Mouse (Mus musculus) cerebral cortex, adult 2 months (tissue): Measurements from ENCODE around the gene Dnajc28.

ENCODE experiments used
- WGBS: fragments of 180-500 bp; shearing (Covaris S2); methylation state at CpG from one replicate; pipeline ENCODE4 v1.1.7; 2018; 5-methylcytosine and 5-hydroxymethylcytosine counted together

The Dnajc28 gene

DNA sequence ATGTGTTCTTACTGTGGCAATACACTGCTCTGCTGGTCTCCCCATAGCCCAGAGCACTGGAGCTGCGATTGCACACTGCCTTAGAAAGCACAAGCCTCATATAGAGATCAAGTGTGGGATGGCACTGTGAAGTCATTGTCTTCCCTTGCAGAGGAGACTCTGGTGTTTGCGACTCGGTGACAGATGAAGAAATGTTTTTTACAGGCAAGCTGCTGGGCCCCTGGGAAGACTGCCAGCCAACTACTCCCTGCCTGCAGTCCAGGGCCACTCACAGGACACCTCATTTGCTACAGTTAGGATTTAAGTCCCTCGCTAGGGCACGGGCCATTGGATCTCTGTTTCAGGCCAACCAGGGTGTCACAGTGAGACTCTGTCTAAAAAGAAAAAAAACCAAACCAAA, 13.6 kb upstream of the Dnajc28 start:
- 45% methylated on average over 5 of the region's 5 CpGs for WGBS

DNA sequence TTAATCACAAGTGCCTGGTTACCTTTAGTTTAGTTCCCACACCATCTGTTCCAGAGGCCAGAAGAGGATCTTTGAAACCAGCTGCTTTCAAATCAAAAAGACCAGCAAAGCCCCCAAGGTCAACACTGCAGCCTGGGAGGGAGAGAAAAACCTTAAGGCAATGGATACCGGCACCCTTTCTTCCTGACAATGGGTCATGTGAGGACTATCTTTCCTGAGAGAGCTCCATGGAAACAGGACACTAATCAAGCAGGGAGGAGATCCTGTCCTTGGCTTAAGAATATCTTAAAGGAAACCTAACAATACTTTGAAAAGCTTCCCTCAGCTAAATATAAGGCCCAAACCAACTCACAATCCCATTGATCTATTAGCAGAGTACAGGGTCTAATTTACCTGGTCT, 11.8 kb upstream of the Dnajc28 start:
- 38% methylated on average over 1 of the region's 1 CpGs for WGBS

DNA sequence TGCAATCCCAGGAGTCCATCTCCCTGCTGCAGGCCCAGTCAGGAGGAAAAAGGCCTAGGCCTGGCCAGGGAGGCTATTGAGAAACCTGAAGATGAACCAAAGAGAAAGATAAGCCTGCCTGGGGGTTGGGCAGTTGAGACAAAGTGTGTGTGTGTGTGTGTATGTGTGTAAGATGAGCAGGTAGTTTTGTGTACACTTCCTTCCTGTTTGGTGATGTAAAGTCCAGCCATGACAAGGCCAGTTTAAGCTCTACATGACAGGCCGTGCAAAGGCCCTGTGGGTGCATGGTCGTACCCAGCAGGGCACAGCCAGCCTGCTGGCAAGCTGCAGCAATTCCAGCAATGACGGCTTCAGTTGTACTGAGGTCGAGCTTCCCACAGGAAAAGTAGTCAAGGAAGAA, 10.9 kb upstream of the Dnajc28 start:
- WGBS: 93% methylated on average over 4 of the region's 4 CpGs

DNA sequence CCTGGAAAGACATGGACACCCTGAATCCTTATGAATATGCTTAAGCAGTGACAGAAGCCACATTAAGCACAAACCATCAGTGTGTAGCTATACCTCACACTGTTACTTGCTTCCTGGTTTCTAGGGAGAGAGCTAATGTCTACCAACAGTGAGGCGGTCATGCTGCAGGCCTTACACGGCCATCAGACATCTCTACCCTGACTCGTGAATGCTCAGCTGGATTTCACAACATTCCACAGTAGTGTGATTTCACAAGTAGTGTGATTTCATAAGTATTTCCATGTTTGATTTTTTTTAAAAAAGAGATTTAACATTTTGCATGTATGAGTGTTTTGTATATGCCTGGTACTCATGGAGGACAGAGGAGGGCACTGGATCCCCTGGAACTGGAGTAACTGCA, 9.8 kb upstream of the Dnajc28 start:
- WGBS: 83% methylated on average over 3 of the region's 3 CpGs

DNA sequence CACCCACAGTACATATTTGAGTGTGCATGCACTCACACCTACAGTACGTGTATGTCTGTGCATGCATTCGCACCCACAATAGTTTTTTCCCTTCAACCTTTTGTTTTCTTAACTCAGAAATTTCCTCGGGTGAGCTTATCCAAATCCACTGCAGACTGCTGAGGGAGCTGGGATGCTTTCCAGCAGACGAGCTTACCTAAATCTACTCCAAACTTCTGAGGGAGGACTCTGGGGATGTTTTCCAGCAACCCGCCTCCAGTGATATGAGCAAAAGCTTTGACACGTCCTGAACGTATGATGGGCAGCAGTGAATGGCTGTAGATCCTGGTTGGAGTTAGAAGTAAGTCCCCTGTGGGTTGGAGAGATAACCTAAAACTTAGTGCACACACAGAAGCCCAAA, 9.0 kb upstream of the Dnajc28 start:
- WGBS: 44% methylated on average over 7 of the region's 7 CpGs

DNA sequence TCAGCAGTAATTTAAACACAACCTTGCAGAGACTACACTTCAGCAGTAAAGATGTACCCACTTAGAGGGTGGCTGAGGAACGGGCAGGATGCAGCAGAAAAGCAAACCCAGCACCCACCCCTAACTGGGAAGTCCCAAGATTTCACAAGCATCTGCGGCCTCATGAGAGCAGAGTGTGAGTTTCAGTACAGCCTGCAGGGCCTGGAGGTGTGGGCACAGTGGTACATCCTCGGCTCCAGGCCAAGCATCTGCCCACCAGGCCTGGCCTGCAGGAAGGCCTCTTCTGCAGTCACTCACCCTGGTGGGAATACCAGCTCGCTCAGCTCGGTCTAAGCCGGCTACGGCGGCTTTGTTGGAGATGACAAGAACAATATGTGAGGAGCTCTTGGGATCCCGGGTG, 4.2 kb upstream of the Dnajc28 start:
- 90% methylated on average over 9 of the region's 9 CpGs for WGBS

DNA sequence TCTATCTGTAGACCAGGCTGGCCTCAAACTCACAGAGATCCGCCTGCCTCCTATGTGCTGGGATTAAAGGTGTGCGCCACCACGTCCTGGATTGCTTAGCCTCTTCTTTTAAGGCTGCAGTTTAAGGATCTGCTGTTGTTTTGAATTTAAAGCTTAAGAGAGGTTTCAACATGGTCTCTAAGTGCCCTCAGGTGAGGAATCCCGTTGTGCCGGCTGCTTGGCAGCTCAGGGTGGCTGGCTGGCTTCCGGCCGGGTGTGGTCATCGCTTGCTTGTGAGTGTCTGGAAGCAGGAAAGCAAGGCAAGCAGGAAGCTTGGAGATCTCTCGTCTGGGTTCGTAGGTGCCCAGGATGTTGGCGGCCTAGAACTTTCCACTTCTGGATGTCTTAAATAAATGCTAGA, 2.2 kb upstream of the Dnajc28 start:
- 92% methylated on average over 11 of the region's 11 CpGs for WGBS

DNA sequence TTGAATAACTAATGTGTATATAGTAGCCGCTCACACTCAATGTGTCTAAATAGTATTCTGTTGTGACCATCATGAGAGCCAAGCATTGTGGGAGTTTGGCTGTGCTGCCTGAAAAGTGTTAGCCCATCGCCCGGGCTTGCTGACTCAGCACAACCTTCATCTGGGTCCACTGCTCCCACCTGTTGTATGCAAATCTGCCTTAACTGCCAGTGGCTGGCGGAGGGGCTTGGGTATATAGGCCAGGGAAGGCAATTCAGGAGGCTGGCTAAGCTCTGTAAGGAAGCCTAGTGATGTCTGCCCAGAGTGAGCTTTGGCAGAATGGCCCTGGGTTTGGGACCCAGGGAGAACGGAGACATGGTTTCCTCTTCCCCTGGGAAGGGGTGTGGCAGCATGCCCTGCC, 1.4 kb upstream of the Dnajc28 start:
- WGBS: 94% methylated on average over 5 of the region's 5 CpGs

DNA sequence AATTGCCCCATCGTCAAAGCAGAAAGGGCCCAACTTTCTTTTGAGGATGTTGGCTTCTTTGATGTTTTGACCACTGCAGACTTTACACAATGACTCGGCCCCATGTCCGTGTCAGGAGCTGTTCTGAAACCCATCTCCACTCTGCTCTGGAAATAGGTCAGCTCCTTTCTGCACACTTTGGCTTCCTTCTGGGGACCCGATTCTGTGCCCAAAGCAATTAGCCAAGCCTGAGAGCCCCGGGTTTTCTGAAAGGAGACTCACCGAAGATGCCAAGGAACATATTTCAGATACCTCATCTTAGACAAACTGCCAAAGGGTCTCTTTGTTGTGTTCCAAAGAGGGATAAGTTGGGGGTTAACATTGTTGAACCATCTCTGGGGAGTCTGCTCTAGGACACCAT, 4.3 kb downstream of the Dnajc28 start:
- 72% methylated on average over 6 of the region's 6 CpGs for WGBS

DNA sequence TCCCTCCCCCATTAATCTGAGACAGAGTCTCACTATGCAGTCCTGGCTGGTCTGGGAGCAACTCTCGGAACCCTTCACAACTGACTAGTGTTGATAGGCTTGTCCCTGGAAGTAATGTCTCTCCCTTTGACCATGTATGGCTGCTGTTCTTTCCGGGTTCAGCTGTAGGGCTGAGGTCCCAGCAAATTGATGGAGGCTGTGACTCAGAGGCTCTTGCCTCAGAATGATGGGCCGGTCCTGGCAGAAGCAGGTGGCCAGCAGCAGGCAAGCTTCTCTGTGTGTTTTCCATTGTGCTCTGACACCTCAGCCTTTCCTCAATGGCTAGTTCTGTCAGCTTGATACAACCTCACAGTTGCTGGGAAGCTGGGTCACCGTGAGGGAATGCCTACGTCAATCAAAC, 6.3 kb downstream of the Dnajc28 start:
- 75% methylated on average over 5 of the region's 5 CpGs for WGBS

DNA sequence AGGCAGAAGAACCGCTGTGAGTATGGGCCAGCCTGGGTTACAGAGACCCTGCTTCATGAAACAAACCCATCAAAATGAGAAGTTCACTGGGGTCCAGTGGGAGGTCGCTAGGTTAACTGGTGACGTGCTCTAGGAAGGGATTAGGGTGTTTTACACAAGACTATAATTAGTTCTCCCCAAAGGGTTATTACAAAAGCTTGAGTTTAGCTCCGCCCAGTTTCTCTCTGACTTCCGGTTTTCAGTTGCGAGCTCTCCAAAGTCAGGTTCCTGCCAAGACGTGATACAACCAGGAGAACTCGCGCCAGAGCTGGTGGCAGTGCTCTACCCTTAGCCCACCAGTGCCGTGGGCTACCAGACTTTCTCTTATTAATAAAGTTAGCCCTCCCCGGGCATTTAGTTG, 7.6 kb downstream of the Dnajc28 start:
- 66% methylated on average over 11 of the region's 11 CpGs for WGBS

DNA sequence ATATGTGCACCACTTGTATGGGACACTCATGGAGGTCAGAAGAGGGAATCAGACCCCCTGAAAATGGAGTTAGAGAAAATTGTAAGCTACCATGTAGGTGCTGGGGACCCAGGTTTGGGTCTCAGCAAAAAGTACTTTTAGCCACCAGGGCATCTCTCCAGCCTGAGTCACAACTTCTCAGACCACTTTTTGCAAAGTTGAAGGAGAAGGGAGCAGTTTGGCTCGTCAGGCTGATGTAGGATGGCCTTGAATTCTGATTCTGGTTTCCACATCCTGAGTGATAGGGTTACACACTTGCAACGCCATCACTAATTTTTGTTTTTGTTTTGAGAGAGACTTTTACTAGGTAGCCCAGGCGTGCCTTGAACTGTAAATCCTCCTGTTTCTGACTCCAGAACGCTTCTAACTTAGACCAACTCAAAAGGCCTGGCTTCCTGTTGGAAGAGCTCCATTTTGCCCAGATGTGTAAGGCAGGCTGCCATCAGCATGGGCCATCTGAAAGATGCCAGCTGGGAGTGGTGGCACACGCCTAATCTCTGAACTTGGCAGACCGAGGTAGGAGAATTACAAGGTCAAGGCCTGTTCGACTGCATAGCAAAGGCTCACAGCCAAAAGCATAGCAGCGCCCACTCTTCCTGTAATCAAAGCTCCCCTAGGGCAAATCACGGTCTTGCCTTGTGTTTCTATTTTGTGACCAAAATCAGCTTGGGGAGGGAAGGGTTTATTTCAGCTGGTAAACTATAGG, 9.2 kb downstream of the Dnajc28 start:
- 65% methylated on average over 9 of the region's 9 CpGs for WGBS

DNA sequence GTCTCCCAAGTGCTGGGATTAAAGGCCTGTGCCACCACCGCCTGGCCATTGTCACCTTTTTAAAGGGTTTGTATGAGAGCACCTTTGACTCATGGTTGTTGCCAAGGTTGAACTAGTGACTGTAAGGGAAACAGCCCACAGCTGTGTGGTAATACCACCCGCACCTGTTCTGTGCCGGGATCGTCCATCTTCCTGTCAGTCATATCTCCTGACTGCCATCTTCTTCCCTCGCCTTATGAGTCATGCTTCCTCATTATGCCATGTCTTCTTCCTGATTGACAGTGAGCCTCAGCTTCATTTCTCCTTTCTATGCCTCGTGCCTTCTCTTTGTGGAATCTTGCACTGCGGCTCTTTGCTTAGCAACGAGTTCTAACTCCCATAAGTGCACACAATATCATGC, 11.9 kb downstream of the Dnajc28 start:
- WGBS: 80% methylated on average over 8 of the region's 8 CpGs

DNA sequence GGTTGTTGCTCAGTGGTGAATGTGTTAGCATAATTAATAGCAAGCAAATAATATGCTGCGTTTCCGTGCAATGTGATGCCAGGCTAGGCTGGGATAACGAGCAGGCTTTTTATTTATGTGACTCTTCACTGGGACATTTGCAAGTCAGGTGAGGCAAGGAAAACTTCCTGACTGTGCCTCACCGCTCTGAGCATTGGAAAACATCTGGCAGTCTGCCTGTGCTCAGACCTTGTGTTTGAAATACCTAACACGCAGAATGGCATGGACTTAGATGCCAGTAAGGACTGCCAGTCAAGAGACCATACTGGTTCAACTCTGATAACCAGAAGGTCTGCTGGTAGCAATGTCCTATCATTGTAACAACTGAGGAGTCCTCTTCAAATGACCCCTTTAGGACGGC, 13.7 kb downstream of the Dnajc28 start:
- WGBS: 77% methylated on average over 6 of the region's 6 CpGs

DNA sequence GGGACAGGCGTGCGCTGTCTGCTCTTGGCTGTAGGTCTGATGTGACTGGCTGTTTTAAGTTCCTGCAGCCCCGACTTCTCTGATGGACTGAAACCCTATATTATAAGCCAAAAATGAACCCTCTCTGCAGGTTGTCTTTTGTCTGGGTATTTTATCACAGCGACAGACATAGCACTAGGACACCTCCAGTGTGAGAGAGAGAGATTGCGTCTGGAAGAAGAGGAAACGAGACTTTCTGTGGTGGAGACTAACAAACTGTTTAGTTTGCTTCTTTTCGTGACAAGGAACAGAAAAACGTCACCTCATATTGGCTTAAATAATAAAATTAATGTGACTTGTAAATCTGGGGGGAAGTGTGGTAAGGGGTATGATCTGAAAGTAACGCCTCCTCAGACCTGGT, 17.1 kb downstream of the Dnajc28 start:
- WGBS: 85% methylated on average over 9 of the region's 9 CpGs

DNA sequence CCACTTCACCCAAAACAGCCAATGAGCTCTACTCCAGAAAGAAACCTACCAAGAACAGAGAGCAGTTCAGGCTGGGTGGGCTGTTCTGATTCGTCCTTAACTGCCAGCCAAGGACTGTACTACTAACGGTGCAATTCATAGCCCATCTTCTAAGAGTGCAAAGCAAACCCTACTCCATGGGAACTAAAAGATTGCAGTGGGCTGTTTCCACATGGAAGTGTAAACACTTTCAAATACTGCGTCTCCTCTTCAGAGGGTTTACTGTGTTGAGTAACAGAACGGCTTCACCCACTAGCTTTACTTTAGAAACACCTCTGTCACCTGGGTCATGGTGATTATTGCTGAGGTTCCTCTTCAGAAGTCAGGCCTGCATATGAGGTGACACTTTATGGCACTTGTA, 17.7 kb downstream of the Dnajc28 start:
- 83% methylated on average over 4 of the region's 4 CpGs for WGBS

DNA sequence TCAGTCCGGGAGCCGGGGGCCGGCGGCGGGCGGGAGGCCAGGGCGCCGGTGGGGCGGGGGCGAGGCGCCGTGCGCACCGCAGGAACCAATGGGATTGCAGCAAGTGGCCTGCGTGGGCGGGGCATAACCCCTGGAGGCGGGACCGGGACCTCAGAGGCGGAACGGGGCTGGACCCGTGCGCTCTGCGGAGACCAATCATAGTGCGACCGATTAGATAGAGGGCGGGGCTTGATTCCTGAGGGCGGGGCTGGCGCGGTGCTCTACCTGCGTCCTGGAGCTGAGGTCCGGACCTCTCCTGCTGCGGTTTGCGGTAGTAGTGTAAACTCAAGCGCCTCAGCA, 21.2 kb downstream of the Dnajc28 start, which contains the start of gene Tmem50b:
Gene Tmem50b (minus strand): TSS at position 129 of the 339 bp plus-strand sequence.
- under 1% methylated on average over 34 of the region's 34 CpGs for WGBS

DNA sequence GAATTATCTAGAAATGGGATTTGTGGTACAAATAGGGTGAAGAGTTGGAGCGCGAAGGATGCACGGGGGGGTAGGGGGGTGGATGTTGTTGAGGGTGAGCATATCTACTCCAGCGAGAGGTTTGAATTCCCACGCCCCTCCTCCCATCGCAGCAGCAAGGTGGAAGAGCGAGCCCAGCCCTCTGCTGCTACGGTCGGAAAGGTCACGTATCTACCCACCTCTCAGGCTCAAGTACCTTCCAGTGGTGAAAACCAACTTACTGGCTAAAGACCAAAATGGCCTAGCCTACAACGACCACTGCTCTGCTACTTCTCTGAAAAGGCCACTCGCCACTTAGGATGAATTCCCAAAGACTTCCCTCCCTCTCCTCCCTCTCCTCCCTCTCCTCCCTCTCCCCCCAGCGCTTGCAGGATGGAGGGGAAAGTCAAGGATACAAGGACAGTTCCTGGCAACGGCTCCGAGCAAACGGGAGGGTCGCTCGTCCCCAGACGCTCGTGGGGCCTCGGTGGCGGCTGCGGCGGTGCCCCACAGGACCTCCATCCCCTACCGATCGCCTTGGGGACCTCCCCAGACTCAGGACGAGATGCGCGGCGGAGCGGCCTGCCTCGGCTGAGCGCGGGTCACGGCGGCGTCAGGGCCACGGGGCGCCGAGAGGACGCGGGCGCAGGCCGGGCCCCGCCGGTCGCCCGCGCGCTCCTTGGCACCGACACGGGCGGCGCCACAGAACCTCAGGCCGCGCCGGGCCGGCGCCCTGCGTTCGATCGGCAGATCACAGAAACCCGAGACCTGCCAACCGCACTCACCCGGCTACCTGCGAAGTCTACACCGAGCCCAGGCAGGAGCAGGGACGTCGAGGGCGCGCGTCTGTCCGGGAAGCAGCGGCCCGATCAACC, 21.8 kb downstream of the Dnajc28 start:
- WGBS: under 1% methylated on average over 75 of the region's 75 CpGs

DNA sequence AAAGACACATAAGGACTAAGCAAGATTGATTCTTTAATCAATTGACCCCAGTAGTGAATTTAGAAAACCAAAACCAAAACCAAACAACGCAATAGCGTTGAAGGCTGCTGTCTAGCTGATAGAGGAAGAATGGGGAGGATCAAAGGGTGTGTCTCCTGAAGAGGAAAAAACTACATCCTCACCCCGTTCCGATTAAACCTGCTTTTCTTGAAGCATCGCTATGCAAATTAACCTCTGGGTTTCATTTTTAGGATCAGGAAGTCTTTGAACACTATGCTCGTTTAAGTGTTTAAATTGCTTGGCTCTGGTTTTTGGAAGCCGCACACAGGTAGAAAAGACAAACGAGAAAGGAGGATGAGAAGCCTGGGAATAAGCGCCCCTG, 22.4 kb downstream of the Dnajc28 start:
- WGBS: 23% methylated on average over 9 of the region's 9 CpGs

DNA sequence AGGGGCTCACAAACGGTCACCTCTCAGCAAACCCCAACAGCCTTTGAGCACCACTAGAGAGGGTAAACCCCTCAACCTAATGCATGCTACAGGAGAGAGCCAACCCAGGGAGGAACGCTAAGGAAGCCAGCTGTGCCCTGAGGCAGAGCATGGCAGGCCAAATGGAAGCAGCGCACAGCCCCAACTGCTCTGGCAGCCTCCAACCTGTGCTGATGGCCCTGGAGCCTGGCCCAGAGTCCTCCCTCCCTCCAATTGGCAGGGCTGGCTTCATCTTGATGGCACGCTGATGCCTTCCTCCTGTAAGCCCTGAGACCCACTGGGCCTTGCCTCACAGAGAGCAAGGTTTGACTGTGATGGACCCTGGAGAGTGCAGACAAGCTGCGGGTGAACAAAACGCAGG, 23.8 kb downstream of the Dnajc28 start:
- WGBS: 67% methylated on average over 6 of the region's 6 CpGs

DNA sequence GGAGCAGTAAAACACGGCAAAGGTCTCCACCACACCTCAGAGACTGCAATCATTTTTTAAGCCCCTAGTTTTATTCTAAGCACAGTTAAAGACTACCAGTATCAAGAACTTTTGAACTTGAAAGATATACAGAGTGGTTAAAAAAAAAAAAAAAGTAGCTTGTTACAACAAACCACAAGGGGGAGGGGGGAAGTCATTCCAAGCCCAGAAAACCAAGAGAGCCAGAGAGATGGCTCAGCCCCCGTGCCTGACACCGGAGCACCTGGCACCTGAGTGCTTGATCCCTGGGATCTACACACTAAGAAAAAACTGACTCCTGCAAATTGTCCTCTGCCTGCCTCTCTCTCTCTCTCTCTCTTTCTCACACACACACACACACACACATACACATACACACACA, 25.6 kb downstream of the Dnajc28 start:
- WGBS: 74% methylated on average over 3 of the region's 3 CpGs

DNA sequence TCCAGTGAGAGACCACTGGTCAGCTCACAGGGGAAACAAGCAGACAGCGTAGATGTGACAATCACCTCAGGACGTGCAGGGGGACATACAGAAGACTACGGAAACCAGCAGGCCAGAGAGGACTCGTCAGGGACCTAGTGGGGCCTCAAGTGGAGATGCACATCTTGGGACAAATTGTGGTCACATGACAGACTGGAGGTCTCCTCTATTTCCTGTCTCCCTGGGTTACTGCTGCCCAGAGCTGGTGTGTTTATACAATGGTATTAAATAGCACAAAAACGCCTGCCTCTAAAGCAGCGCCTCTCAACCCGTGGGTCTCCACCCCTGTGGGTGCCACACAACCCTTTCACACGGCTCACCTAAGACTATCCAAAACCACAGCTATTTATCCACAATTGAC, 26.7 kb downstream of the Dnajc28 start:
- 74% methylated on average over 8 of the region's 8 CpGs for WGBS

DNA sequence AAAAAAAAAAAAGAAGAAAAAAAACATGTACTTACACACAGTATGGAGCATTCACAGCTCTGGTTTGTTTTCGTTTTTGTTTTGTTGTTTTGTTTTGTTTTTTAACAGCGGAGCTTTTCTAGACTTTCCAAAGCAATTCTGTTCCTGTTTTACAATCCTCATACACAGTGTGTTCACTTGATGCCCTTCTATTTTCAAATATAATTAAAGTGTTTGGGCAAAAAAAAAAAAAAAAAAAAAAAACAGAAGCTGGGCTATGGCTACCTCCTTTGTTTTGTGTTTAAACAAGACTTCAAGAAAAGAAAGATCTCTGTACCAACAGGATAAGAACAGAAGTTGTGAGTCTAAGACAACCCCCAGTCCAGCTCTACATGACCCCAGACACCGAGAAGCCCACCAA, 30.1 kb downstream of the Dnajc28 start:
- 84% methylated on average over 3 of the region's 3 CpGs for WGBS
